Mouse (Mus musculus) fat pad, adult 2 months (tissue): ENCODE data around the gene Polg.

Experiments
- DNase-seq: peaks from one replicate; pipeline ENCODE4 v3.0.0-alpha.2; 2011; ENCODE audit warnings: low read depth, low spot score; ENCODE audit errors: extremely low read depth

Polg gene

DNA sequence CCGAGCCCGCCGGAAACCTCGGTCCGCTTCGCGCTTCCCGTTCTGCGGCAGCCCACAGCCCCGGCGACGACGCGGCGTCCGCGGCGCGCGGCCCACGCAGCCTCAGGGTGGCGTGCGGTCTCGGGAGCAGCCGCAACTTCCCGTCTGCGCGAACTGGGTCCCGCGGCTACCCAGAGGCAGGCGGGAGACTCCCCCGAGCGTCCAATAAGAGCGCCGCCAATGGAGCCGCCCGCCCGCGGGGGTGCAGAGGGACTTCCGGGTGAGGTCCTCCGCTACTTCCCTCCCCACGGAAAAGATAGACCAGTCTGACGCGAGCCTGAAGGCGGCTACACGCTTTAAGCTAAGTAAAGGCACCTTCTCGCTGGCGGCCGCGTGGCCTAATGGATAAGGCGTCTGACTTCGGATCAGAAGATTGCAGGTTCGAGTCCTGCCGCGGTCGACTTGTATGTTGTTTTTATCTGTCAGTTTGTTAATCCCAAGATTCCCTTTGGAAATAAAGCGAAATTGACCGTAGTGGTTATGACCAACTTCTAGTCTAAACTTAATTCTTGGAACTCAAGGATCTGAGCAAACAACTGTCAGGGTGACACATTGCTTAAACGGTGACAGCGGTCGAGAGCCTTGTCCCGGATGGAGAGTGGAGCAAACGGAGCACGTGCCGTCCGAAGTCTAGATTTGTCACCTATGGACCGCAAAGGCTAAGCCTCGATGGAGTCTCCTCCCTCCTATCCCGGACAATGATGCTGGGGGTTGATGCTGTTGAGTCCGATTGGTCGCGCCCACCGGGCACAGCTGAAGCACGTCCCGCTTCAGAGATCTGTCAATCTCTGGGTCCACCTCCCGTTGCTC, at the start of gene Polg:
Polg (minus strand) TSS at position 310 of the 849 bp plus-strand sequence.
- DNase-seq = peak; percentile 58

DNA sequence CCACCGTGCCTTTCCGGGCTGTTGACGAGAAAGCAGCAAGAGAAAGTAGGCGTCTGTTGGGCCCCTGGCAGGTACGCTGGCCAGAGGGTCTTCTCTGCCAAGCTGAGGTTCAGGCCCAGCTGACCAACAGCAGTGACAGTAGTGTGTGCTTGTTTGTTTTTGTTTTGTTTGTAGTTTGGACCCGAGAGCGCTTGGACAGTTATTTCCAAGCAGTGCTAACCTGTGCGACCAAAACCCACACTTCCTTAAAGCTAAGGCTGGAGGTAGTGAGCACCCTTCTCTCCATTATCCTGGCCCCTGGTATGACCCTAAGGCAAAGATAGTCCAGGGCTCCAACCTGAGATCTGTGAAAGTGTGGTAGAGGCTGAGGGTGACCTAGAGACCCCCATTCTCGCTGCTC, 49.7 kb upstream of the Polg start:
- no peak for DNase-seq

- DNase-seq = no peak
Observed at GRCm38 (mm10) chr7:79515221-79515743, 49.1 kb upstream of the Polg start.

DNA sequence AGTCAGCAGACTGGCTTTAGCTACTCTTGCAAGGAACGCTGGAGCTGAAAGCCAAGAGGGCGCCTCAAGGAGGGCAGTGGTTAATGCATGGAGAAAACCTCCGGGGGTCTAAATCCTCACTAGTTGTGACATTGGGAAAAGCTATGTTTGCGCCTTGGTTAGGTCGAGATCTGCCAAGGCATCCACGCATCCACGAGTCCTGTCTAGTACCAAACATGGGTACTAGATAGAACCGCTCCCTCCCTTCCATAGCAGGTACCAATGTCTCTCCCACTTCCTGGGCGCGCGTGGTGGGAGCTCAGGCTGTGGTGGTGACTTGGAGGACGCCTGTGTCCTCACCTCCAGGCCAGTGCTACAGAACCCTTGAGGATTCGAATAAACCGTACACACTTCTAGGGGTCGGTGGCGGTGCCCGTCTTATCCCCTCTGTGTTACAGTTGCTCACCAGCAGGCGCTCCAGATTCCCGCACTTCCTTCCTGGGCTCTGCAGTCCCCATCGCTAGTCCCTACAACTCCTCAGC, 48.3 kb upstream of the Polg start:
- DNase-seq = no peak

- no peak for DNase-seq
Observed at GRCm38 (mm10) chr7:79513466-79513865, 47.3 kb upstream of the Polg start.

DNA sequence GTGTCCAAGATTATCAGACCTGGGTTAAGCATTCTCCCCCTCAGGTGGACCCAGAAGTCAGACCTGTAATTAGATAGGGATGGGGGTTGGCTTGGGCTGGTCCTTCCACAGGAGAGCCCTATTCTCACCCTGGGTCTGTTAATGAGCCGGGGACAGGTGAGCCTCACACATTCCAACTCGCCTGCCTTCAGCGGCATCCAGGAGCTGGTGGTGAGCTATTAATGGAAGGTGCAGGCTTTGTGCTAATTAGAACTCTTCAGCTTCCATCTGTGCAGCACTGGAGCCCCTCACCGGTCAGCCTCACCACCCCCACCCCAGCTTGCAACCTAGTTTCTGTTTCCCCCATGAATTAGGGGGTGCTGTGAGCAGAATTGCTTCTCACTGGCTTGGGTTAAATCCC, 46.3 kb upstream of the Polg start:
- no peak for DNase-seq

DNA sequence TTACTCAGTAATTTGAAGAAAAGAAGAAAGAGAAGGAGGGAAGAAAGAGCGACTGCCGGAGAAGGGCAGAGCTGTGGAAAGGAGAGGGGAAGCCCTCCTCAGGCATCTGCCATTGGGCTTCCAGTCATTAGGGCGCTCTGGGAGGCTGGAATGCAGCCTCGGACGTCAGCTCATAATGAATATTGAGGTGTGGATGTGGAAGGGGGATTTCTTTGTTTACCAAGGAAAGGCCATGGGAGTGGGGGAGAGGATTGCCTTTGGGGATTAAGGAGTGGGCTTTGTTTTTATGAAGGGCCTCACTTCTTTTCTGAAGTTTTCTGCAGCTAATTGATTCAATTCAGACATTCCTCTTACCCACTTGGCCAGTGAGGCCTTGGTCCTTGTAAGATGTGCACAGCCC, 45.5 kb upstream of the Polg start:
- no peak for DNase-seq

GRCm38 (mm10) chr7:79511181-79511580, 45.0 kb upstream of the Polg start:
- DNase-seq = no peak

DNA sequence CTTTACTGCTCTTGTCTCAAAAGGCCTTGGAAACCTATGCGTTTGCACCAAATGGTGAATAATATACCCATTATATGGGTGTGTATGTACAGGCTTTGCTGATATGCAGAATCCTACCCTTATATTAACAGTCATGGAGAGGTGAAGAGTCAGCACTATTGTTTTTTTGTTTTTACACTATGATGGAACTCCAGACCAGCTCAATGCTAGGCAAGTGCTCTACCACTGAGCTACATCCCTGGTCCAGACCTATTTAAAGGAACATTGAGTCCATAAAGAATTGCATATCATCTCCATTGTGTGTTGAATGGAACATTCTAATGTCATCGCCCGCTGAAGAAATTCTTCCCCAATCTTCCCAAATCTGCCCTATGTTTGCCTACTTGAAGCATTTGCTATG, 44.5 kb upstream of the Polg start:
- DNase-seq = no peak

GRCm38 (mm10) chr7:79509710-79510109, 43.5 kb upstream of the Polg start:
- no peak for DNase-seq

DNA sequence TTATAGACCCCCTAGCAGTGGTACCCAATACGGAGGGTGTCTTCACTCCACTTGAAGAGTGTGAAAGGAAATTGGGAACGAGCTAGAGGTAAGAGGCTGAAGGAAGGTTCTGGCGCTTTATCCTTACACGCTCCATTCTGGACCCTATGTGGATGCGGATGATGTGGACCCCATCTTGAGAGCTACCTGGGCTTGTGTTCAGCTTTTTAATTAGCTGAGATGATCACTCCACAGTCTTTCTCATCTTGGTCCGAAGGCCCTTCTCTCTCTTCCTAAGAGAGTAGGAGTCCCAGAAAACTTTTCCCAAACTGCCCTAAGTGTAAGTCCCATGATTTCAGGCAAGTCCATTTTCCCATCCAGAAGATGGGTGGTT, 43.1 kb upstream of the Polg start:
- DNase-seq = no peak

GRCm38 (mm10) chr7:79508280-79509234, 42.4 kb upstream of the Polg start:
- no peak for DNase-seq

GRCm38 (mm10) chr7:79507756-79508155, 41.6 kb upstream of the Polg start:
- DNase-seq = no peak

DNA sequence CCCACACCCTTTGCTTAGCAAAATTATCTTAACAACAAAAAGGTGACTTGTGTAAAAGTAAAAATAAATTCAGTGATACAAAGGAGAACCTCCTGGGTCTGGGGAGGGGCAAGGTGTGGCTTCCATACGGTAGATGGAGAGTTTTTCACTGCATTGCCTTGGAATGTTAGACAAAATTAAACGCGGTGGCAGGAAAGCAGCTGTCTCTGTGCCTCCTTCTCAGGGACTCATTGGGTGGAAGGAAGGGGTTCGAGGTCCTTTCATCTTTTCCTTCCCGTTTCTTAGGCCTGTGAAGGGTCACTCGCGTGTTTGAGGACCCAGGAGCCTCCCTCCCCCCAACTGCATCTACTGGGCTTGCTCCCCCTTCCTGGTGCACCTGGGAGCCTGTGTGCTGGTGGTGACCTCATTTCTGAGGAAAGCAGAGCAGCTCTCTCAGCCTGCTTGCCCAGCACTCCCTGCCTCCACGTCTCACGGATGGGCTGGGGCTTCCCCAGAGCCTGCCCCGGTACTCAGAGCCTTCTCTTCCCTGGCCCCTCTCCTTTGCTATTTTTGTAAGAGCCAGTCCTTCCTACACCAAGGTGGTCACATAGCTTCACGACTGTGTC, 41.0 kb upstream of the Polg start:
- DNase-seq = no peak

- no peak for DNase-seq
Observed at GRCm38 (mm10) chr7:79506531-79507090, 40.4 kb upstream of the Polg start.

DNA sequence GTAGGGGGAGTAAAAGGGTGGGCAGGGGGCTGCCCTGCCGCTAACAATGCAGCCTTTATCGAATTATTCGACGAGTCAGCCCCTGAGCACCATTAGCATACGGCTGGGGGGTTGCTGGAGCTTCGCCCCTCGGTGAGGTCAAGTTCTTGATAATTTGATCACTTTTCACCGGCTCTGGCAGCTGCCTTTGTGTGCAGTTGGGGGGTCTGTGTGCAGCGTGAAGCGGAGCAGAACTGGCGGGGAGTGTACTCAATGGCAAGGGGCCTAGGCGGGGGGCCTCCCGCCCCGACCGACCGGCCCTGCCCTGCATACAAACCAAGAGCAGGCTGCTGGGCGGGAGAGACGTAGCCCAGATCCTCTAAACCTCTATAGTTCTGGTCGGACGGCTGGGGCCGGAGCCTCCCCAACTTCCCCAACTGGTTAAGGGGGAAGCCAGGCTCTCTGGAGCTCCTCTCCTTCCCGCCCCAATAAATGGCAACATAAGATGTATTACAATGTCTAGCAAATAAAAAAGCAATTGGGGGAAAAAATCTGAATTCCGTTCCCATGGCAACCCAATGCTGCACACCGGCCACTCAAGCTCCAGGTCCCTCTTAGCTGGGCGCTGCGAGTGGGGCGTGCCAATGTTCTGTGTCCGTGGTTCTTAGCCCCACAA, 39.8 kb upstream of the Polg start:
- no peak for DNase-seq

DNA sequence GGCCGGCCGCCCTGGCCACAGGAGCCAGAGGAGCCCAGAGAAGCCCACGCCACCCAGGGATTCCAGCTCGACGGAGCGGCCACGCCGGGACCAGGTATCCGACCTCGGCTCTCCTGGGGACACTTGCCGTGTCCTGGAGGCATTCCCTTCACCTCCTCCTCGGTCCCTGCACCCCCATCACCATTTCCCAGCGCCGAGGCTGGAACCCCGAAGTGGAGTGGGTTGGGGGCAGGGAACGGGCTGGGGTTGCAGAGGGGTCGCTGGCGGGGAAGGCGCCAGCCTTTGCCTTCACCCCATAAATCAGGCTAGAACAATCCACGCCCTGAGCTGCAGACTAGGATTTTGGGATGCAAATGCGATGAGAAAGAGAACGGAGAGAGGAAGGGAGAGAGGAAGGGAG, 39.2 kb upstream of the Polg start:
- DNase-seq = no peak

DNA sequence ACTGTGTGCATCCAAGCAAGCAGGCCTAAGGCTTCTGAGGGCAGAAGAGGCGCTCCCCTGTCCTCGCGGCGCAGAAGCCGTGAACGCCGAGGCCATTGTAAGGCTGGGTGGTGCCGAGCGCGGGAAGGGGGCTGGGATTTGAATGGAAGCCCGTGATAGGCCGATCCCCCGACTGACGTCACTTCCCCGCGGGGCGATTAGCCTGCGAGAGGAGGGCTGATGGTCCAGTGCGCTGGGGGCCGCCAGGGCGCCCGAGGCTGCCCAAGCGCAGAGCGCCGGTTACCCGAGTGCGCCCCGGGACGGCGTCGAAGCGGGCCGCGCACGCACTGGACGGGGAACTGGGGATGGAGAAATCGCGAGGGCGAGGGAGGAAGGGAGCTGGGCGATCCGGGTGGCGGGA, 38.6 kb upstream of the Polg start:
- DNase-seq = no peak

- DNase-seq = no peak
Observed at GRCm38 (mm10) chr7:79503656-79504250, 37.6 kb upstream of the Polg start.

GRCm38 (mm10) chr7:79503103-79503455, 36.9 kb upstream of the Polg start:
- DNase-seq = no peak
